Mouse (Mus musculus): Measurements from ENCODE around the gene Saysd1. TPM values are rescaled to one million over a fixed set of nuclear protein-coding genes. Genes with fewer than 3 reads are reported as not detected.

Gene Saysd1
- 2.6 TPM for polyA plus RNA-seq (2014; fragmentation: Illumina TruSeq; extraction: RNeasy Lipid Tissue Mini Kit (QIAGEN cat#74804); ENCODE audit: low read depth, low replicate concordance)

GRCm38 (mm10) chr14:20138484-20139355 lies at the start of gene Saysd1:
TSS of gene Saysd1 (minus strand) at chr14:20138534.

GRCm38 (mm10) chr14:20181466-20181921 lies 43.2 kb upstream of the Saysd1 start, which contains the start of gene Kcnk5:
TSS of gene Kcnk5 (minus strand) at chr14:20181809.

Other genes with a start within 250 kb of the Saysd1 start
- gene Gng2, start 160.9 kb downstream of the Saysd1 start, polyA plus RNA-seq (2014; fragmentation: Illumina TruSeq; extraction: RNeasy Lipid Tissue Mini Kit (QIAGEN cat#74804); ENCODE audit: low read depth, low replicate concordance): 12.9 TPM
- 7.4 TPM for gene Kcnk5, start 43.3 kb upstream of the Saysd1 start, polyA plus RNA-seq (2014; fragmentation: Illumina TruSeq; extraction: RNeasy Lipid Tissue Mini Kit (QIAGEN cat#74804); ENCODE audit: low read depth, low replicate concordance)
- gene Kcnk16, start 130.7 kb upstream of the Saysd1 start, polyA plus RNA-seq (2014; fragmentation: Illumina TruSeq; extraction: RNeasy Lipid Tissue Mini Kit (QIAGEN cat#74804); ENCODE audit: low read depth, low replicate concordance): not detected
- gene Nudt13, start 156.2 kb upstream of the Saysd1 start, polyA plus RNA-seq (2014; fragmentation: Illumina TruSeq; extraction: RNeasy Lipid Tissue Mini Kit (QIAGEN cat#74804); ENCODE audit: low read depth, low replicate concordance): 7.1 TPM
- gene Ecd, start 209.6 kb upstream of the Saysd1 start, polyA plus RNA-seq (2014; fragmentation: Illumina TruSeq; extraction: RNeasy Lipid Tissue Mini Kit (QIAGEN cat#74804); ENCODE audit: low read depth, low replicate concordance): 22.5 TPM
- gene Fam149b, start 209.6 kb upstream of the Saysd1 start, polyA plus RNA-seq (2014; fragmentation: Illumina TruSeq; extraction: RNeasy Lipid Tissue Mini Kit (QIAGEN cat#74804); ENCODE audit: low read depth, low replicate concordance): 42.3 TPM

Data from kidney, adult 10 weeks (tissue).